Mouse (Mus musculus): ENCODE results near the gene Rps27rt.
"Not testable (repeated sequence)": the region's sequence is repeated elsewhere in the genome, so short reads cannot be mapped to it uniquely, and the experiment has no call there.

Gene Rps27rt

DNA sequence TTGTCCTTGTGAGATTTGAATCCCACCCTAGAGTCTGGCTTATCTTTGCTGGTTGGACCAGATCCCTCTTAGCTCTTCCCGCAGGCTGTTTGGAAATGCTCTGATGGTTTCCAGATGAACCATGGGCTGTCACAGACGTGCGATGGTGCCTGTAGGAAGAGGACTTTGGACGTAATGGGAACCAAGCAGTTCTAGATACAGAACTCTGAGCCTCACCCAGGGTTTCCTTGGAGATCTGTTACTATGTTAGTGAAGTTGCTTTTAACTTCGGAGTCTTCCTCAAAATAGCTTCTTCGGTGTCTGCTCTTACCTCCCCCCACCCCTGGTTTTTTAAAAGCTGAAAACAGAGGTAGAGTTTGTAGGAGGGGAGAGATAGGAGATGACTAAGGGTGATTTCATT, 2.6 kb downstream of the Rps27rt start:
- no peak for DNase-seq

DNA sequence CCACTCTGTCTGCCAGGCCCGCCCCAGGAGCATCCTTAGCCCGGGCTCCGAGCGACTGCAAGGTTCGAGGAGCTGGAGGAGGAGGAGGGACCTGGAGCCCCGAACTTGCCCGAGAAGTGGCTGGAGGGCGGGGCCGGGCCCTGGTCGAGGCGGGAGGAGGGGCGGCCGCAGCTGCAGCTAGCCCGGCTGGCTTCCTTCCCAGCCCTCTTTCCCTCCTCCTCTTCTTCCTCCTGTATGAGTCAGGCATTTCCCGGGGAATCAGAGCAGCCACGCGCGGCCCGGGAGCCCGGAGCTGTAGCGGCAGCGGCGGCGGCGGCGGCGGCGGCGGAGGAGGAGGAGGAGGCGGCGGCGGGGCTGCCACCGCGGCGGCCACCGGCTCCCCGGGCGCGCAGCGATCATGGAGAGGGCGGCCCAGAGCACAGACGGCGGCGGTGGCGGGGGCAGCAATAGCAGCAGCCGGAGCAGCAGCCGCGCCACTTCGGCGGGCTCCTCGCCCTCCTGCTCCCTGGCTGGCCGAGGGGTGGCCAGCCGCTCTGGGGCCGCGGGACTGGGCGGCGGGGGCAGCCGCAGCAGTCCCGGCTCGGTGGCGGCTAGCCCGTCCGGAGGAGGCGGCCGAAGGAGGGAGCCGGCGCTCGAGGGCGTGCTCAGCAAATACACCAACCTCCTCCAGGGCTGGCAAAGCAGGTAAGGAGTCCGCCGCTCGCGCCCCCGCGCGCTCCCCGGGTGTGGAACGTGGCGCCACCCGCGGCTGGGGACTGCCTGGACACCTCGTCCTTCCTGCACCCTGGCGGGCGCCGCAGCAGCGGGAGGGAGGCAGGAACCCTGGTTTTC, 4.0 kb downstream of the Rps27rt start, which contains the start of gene Osbpl10:
Gene Osbpl10 (plus strand): TSS at position 289 of the 831 bp plus-strand sequence.
- DNase-seq, result peak; percentile 91 to 94

DNA sequence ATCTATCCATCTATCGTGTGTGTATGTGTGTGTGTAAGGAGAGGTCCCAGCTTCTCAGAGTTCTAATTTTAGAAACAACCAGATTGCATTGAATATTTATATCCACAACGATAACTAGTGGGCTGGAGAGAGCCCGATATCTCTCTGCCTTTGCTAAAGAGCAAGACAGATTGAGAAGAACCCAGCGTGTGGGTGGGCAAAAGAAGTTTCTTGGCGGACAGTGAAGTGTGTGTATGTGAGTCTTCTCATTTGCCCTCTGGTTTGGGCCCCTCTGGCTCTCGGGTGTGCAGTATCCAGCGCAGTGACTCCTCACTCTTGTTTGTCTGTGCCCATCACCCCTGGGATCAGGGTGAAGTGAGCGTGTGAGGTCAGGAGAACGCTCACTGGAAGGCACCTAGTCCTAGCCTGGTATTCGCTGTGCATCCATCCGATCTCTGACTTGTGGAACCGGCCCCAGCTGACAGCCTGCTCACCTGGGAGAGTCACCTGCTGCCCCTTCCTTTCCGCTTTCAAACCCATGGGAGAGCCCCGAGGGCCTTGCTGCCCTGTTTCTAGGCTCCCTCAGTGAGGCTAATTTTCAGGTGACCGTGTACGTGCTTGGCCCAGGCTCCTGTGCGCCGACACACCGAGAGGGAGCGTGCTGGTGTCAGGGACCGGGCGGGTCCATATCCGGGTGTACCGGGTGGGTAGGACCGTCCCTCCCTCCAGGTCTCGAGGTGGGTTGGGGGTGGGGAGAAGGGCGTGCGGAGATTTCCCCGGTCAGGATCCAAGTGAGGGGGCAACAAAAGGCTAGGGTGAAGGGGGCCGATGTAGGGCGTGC, 4.9 kb downstream of the Rps27rt start:
- no peak for DNase-seq

DNA sequence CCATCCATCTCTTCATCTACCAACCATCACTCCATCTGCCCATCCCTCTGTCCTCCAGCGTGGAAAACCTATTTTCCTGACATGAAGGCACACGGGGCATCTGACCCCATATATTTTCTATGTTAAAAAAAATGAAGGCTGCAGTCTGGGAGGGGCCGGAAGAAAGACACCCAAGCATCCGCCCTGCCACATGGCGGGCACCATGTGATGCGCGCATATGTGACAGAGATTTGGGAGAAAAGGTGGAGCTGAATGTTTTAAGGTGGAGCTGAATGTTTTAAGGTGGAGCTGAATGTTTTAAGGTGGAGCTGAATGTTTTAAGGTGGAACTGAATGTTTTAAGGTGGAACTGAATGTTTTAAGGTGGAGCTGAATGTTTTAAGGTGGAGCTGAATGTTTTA, 16.3 kb downstream of the Rps27rt start:
- DNase-seq, result not testable (repeated sequence)

DNA sequence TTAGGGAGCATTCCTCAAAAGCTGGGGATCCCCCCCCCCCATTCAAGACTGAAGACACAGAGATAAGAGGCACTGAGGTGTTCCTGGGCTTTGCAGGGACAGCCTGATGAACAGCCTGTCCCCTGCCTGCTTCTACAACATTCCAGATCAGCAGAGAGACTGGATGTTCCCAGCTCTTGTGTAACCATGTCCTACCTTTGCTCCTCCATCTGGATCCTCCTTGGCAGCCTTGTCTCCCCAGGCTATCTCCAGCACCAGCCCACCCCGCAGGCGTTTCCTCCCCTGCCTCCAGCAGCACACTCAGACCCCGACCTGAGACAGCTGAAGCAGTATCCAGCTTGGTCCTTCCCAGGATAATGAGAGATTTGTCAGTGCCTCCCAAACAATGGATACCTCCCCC, 18.4 kb downstream of the Rps27rt start:
- DNase-seq, result no peak

DNA sequence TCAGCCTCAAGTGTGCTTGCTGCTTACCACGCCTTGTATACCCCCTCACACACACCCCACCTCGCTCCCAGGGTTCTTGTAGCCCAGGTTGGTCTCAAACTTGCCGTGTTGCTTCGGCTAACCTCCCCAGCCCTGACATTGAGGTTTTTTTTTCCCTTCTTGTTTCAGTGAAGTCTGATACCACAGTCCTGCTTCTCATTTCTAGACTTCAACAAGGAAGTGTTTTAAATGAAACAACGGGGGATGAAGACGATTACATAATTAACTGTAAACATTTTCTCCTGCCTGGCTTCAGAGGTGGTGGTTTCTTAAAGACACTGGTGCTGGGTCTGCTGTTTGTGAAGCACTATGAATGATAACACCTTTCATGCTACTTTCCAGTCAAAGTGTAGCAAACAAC, 21.7 kb downstream of the Rps27rt start:
- DNase-seq, result no peak

DNA sequence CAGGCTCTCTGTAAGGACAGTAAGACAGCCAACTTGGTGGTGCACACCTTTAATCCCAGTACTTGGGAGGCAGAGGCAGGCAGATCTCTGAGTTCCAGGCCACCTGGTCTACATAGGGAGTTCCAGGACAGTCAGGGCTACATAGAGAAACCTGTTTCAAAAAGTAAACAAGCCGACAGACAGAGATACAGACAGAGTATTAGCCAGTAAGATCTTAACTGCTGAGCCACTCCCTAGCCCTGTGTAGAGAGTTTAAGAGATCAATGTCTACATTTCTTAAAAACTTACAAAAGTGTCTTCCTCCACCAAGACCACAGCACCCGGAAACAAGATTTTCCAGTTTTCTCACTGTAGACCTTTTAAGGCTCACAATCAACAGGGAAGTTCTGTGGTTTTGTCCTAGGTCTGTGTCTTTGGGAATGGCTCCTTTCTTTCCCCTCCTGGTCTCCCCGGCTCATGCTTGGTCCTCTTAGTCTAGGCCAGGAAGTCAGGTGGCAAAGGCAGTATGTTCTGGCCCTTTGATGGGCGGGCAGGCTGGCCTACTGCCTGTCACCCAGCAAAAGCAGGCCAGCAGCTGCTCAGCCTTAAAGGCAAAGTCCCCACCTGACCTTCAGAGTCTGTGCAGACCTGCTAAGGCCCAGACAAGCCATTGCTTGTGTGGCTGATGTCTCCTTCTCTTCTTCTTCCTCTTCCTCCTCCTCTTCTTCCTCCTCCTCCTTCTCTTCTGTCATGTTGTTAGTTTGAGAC, 22.3 kb downstream of the Rps27rt start:
- DNase-seq, result peak in 1 of 2 experiments; percentile 13

DNA sequence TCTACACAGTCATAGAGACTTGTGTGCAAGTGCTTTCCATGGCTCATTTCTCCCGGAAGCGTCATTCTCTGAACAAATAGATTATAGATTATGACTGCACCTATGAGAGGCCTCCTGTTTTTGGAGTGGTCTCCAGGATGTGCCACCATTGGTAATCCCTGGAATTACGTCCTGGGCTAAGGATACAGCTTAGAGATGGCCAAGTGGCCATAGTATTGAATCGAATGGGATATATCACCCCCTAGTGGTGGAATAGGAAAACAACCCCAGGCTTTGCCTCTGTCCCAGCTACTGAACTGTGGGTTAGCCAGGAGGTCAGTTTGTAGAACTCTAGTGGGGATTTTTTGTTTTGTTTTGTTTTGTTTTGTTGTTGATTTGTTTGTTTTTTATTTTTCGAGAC, 25.6 kb downstream of the Rps27rt start:
- DNase-seq, result peak in 1 of 2 experiments; percentile 48

DNA sequence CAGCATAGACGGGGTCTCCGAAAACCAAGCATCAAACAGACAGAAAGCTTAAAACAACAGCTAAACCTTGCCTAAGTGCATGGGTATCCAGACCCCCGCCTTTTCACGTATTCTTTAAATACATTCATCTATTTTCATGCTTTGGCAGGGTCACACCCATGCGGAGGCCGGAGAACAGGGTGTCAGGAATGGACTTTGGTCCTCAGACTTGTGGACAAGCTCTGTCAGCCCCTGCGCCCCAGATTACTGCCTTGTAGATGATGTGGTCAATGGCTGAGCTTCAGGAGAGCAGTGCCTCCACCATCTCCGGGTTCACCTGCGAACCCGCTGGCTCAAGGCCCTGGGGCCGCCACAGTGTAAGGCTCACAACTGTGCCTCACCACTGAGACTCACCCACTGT, 27.2 kb downstream of the Rps27rt start:
- DNase-seq, result no peak

DNA sequence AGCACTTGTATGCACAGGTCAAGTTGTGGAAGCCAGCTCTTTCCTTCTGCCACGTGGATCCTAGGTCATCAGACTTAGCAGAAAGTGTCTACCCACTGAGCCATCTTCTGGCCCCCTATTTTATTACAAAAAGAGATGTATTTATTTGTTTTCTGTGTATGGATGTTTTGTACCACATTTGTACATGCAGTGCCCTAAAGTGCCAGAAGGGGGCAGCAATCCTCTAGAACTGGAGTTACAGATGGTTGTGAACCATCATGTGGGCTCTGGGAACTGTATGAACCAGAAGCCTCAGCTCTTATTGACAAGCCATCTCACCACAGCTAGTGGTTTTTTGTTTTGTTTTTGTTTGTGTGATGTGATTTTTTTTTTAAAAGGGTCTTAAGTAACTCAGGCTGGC, 29.7 kb downstream of the Rps27rt start:
- no peak for DNase-seq

DNA sequence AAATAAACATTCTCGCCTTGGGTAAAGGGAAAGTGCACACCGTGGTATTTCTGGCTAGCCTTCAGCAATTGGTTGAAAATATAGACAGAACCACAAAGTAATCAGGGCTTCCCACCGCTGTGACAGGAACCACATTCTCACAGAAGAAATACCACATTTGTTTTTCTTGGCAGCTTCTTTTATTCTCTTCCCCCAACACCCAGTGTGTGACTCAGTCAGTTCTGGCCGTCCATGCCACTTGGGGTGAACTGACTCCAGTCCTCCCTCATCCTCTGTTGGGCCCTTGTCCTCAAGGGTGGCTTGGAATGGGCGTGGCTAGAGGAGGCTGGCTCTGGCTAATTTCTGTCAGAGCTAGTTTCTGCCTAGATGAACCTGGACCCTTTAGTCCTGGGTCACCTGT, 34.1 kb downstream of the Rps27rt start:
- peak; percentile 39 to 64 for DNase-seq

DNA sequence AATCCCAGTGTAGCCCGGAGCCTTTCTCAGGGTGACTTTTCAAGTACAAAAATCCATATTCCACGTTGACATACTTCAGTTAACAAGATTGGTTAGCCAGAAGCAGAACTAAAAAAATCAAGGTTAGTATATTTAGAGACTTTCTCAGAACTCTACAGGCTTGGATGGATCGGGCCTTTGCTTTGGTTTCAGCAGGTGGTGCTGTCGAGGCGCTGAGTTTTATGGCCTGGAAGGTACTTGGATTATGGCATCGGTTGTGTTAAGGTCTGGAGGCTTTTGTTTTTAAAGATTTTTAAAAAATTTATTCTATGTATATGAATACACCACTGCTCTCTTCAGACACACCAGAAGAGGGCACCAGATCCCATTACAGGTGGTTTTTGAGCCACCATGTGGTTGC, 37.0 kb downstream of the Rps27rt start:
- no peak for DNase-seq

DNA sequence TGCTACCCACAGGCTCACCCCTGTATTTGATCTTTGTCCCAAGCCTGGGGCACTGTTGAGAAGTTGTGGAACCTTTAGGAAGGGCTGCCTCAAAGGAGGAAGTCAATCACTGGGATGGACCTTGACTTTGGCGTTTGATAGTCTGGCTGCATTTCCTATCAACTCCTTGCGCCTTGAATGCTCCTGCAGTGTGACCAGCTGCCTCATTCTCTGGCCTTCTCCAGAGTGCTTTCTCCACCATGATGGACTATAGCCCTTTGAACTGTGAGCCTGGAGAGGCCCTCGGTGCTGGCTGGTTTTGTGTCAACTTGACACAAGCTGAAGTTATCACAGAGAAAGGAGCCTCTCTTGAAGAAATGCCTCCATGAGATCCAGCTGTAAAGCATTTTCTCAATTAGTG, 37.9 kb downstream of the Rps27rt start:
- DNase-seq, result no peak

DNA sequence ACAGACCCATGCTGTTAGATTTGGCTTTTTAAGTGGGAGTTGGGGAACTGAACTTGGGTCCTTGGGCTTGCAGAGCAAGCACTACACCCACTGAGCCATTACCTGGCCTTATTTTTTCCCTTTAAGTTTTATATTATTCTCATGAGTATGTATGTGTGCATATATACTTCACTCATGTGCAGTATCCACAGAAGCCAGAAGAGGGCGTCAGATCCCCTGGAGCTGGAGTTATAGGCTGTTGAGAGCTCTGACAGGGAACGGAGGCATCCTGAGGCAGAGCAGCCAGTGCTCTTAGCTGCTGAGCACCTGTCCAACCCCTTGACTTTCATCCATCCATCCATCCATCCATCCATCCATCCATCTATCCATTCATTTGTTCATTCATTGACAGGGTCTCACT, 45.9 kb downstream of the Rps27rt start:
- DNase-seq, result no peak

DNA sequence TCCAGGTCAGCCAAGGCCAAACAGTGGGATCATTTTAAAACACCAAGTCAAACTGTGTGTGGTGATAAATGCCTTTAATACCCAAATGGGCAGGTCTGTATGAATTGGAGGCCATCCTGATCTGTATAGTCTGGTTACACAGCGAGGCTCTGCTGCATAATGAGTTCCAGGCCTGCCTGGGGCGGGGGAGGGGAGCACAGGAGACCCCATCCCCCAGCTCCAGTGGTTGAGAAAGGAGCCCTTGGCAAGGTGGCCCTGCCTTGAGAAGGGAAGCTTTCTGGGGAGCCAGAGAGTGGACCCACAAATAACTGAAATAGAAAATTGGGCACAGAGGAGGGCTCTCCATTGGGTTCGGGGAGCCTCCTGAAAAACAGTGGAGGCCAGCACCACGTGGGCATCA, 47.2 kb downstream of the Rps27rt start:
- no peak for DNase-seq

DNA sequence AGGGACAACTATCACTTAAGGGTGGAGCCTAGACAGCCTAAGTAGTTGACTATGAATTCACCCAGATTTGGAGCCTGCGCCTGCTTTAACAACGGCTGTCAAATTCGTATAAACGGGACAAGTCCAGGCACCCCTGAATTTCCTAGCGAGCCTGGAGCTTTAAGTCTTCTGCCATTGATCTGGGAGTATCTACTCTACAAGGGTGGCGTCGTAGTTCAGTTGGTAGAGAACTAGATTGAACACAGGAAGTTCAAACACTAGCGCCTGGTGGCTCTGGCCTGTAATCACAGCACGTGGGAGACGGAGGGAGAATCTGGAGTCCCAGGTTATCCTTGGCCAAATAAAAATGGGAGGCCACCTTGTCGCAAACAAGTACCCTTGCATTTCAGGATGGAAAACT, 48.3 kb downstream of the Rps27rt start:
- DNase-seq, result peak in 1 of 2 experiments; percentile 19

DNA sequence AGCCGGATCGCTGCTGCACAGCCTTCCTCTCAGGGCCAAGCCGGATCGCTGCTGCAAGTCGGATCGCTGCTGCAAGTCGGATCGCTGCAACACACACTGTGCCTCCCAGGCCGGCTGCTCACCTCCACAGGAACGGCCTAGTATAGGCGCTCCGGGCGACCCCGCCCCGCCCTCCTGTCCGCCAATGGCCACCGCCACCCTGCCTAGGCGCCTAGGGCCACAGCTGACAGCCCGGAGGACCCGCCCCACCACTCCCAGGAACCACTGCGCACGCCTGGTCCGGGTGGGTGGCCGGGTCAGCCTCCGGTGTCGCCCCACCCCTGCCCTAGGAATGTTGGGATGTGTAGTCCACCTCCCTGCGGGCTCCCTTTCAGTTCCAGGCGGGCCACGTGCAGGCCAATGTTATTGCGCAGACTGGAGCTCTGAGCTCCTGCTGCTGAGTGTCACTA, 48.8 kb downstream of the Rps27rt start, which contains the start of gene Gpd1l:
Gene Gpd1l (minus strand): TSS at position 265 of the 449 bp plus-strand sequence.
- peak; percentile 98 to 99 for DNase-seq

DNA sequence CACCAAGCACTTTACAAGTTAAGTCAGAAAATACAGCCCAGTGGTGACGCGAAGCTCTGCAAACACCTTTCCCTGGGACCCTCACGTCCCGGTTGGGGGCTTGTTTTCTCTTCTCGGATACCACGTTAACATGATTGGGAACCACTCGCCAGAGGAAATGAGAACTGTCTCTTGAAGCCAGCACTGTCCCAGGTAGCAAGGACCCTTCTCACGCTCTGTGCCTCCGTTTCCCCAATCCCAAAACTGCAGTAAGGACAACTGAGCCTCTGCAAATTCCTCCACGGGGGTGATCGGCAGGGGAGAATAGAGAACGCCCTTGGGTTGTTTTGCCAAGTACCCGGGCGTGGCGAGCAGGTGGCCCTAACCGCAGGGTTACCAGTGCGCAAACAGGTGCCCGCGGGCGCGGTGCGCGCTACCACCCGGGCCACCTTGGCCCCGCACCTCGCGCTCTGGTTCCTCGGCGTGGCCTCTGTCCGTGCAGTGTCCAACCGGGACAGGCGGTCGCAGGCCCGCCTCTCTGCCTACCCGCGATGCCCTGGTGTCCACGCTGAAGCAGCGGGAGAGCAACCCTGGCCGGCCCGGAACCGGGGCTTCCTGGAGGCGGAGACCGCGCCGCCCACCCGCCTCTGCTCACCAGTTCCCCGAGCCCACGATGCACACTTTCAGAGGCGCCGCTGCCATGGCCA, 49.4 kb downstream of the Rps27rt start:
- DNase-seq, result peak in 1 of 2 experiments; percentile 8

DNA sequence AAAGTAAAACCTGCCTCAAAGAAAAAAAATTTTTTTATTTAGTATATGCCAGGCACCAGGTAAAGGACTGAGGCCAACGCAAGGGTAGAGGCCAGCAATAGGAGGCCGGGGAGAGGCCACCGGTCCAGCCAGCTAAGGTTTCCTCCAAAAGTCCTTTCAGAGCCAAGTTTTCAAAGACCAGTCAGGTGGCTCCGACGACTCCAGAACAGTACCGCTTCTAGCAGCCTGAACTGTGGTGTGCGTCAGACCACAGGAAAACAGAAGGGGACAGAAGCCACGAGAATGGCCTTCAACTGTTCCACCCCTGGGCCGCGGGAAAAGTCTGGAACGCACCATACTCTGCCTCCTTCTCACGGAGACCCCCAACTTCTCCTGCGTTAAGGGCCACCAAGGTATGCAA, 49.9 kb downstream of the Rps27rt start:
- DNase-seq, result peak in 1 of 2 experiments; percentile 29
